In genomic region chr11:119916102-119916790, GRCm38 (mm10) we compare ENCODE assay signal across 8 mouse cellular contexts. TPM values are rescaled to one million over a fixed set of nuclear protein-coding genes. Genes with fewer than 3 reads are reported as not detected.
DNase-seq lines count a peak whose midpoint lies in the region; ATAC-seq and TF ChIP-seq lines count a peak whose summit lies in the region.

No protein-coding gene starts in this region.

- no peaks in the 10 kb centered on the region for H3K9me3 ChIP-seq in heart, embryonic 13.5 days
- no peaks in the 10 kb centered on the region for H3K9me3 ChIP-seq in limb, embryonic 12.5 days
- H3K9me3 ChIP-seq in stomach, embryonic 16.5 days (replicated peaks; ENCODE audit: control insufficient read depth, low read length): no peaks in the 10 kb centered on the region
- H3K9me3 ChIP-seq in hindbrain, embryonic 14.5 days (ENCODE audit: control insufficient read depth, low read length): no peaks in the 10 kb centered on the region

- peaks cover 47% of the 10 kb centered on the region for H3K36me3 ChIP-seq in heart, embryonic 13.5 days
- peaks cover 56% of the 10 kb centered on the region for H3K36me3 ChIP-seq in limb, embryonic 12.5 days
- peaks cover 22% of the 10 kb centered on the region; the same call in 1 of the 2 replicates for H3K36me3 ChIP-seq in stomach, embryonic 16.5 days (ENCODE audit: control insufficient read depth, insufficient read depth, low read length)
- peaks cover 44% of the 10 kb centered on the region for H3K36me3 ChIP-seq in hindbrain, embryonic 14.5 days (replicated peaks; ENCODE audit: control insufficient read depth, insufficient read depth)

- 74% methylated on average over 15 of the region's 15 CpGs for WGBS in heart, embryonic 13.5 days
- 88% methylated on average over 15 of the region's 15 CpGs for WGBS in limb, embryonic 12.5 days
- 73% methylated on average over 15 of the region's 15 CpGs for WGBS in stomach, embryonic 16.5 days
- WGBS in cerebellum, adult 2 months: 72% methylated on average over 15 of the region's 15 CpGs
- WGBS in hindbrain, embryonic 14.5 days: 89% methylated on average over 15 of the region's 15 CpGs

- peak; percentile 33 for DNase-seq in urinary bladder, postnatal 25 days (ENCODE audit: low spot score)
- DNase-seq in urinary bladder, adult 18-20 months (ENCODE audit: low spot score in 2 of 2): no peak
- DNase-seq in cerebellum, adult 2 months: no peak
- DNase-seq in hindbrain, embryonic 14.5 days (ENCODE audit: low spot score): no peak
- no peak for DNase-seq in layer of hippocampus, adult 9-10 months (ENCODE audit: low spot score)

- TF ChIP-seq CTCF in cerebellum, adult 2 months (IDR thresholded peaks at IDR 0.05; ENCODE audit: borderline replicate concordance, insufficient read depth, low read depth, low read length): no peak

- H3K9ac ChIP-seq in heart, embryonic 13.5 days: peak overlapping the region; percentile 20; the same call in 1 of the 2 replicates
- no peak overlapping the region for H3K9ac ChIP-seq in limb, embryonic 12.5 days (replicated peaks)
- peak overlapping the region; percentile 56 for H3K9ac ChIP-seq in stomach, embryonic 16.5 days (ENCODE audit: low read length)
- H3K9ac ChIP-seq in hindbrain, embryonic 14.5 days: no peak overlapping the region

- ATAC-seq in heart, embryonic 13.5 days (ENCODE audit: extremely low read depth, insufficient number of reproducible peaks, low FRiP score, low TSS enrichment): peak; percentile 5; the same call in 1 of the 2 replicates
- no peak for ATAC-seq in limb, embryonic 12.5 days (ENCODE audit: insufficient number of reproducible peaks, insufficient read depth, low FRiP score, low TSS enrichment, low read depth)
- peak; percentile 32 for ATAC-seq in stomach, embryonic 16.5 days (ENCODE audit: insufficient read depth, low FRiP score)
- no peak for ATAC-seq in hindbrain, embryonic 14.5 days (ENCODE audit: low FRiP score)

- TF ChIP-seq POLR2A in cerebellum, adult 2 months (IDR thresholded peaks at IDR 0.05; ENCODE audit: borderline replicate concordance, insufficient read depth, low read length): no peak

- no peak overlapping the region for H3K4me3 ChIP-seq in heart, embryonic 13.5 days
- peak overlapping the region; percentile 9; the same call in 1 of the 2 replicates for H3K4me3 ChIP-seq in limb, embryonic 12.5 days (replicated peaks)
- no peak overlapping the region for H3K4me3 ChIP-seq in stomach, embryonic 16.5 days (replicated peaks; ENCODE audit: low read length)
- H3K4me3 ChIP-seq in cerebellum, adult 2 months (replicated peaks; ENCODE audit: insufficient read depth, low read depth, low read length): no peak overlapping the region
- H3K4me3 ChIP-seq in hindbrain, embryonic 14.5 days (replicated peaks; ENCODE audit: low read length): no peak overlapping the region

- peaks cover 38% of the 10 kb centered on the region for H3K4me1 ChIP-seq in heart, embryonic 13.5 days
- H3K4me1 ChIP-seq in limb, embryonic 12.5 days (replicated peaks): peaks cover 30% of the 10 kb centered on the region
- peaks cover 30% of the 10 kb centered on the region for H3K4me1 ChIP-seq in stomach, embryonic 16.5 days (ENCODE audit: control insufficient read depth, insufficient read depth, low read length)
- H3K4me1 ChIP-seq in cerebellum, adult 2 months (ENCODE audit: control insufficient read depth, insufficient read depth, low read length): peaks cover 17% of the 10 kb centered on the region; the same call in 1 of the 2 replicates
- H3K4me1 ChIP-seq in hindbrain, embryonic 14.5 days (replicated peaks; ENCODE audit: control insufficient read depth, insufficient read depth, low read length): peaks cover 26% of the 10 kb centered on the region

- peak overlapping the region; percentile 98; the same call in 1 of the 2 replicates for H3K4me2 ChIP-seq in heart, embryonic 13.5 days
- 0 out of 2 replicates have a peak overlapping the region, but pooled peaks have one; percentile 91 for H3K4me2 ChIP-seq in limb, embryonic 12.5 days
- peak overlapping the region; percentile 64; the same call in 1 of the 2 replicates for H3K4me2 ChIP-seq in stomach, embryonic 16.5 days (ENCODE audit: low read depth, low read length)
- H3K4me2 ChIP-seq in hindbrain, embryonic 14.5 days (replicated peaks): no peak overlapping the region

- no peaks in the 10 kb centered on the region for H3K27me3 ChIP-seq in heart, embryonic 13.5 days (replicated peaks)
- H3K27me3 ChIP-seq in limb, embryonic 12.5 days: no peaks in the 10 kb centered on the region
- H3K27me3 ChIP-seq in stomach, embryonic 16.5 days (ENCODE audit: control insufficient read depth, insufficient read depth, low read length): no peaks in the 10 kb centered on the region
- H3K27me3 ChIP-seq in cerebellum, adult 2 months (ENCODE audit: control insufficient read depth, insufficient read depth, low read length): no peaks in the 10 kb centered on the region
- no peaks in the 10 kb centered on the region for H3K27me3 ChIP-seq in hindbrain, embryonic 14.5 days (ENCODE audit: control insufficient read depth, insufficient read depth, low read length)

- H3K27ac ChIP-seq in heart, embryonic 13.5 days (replicated peaks): peak overlapping the region; percentile 73
- H3K27ac ChIP-seq in limb, embryonic 12.5 days: no peak overlapping the region
- H3K27ac ChIP-seq in stomach, embryonic 16.5 days (ENCODE audit: low read length): peak overlapping the region; percentile 75
- no peak overlapping the region for H3K27ac ChIP-seq in cerebellum, adult 2 months (ENCODE audit: insufficient read depth, low read length)
- no peak overlapping the region for H3K27ac ChIP-seq in hindbrain, embryonic 14.5 days

RNA-seq across cellular contexts. Expression of gene Chmp6, which starts 3.0 kb away (rescaled TPM):
- 68.4 and 71.2 TPM in 2 replicates for polyA plus RNA-seq in heart, embryonic 13.5 days (2015; fragmentation: Nextera tagmentation; extraction: Ambion mirVana)
- polyA plus RNA-seq in limb, embryonic 12.5 days (2016; fragmentation: Nextera tagmentation; extraction: Ambion mirVana): 105 and 115 TPM in 2 replicates
- 80.1 and 82.0 TPM in 2 replicates for polyA plus RNA-seq in stomach, embryonic 16.5 days (2015; fragmentation: Nextera tagmentation; extraction: Ambion mirVana)
- polyA plus RNA-seq in cerebellum, adult 2 months (2012; rRNA removed): 41.9 and 43.9 TPM in 2 replicates
- 91.1 and 95.5 TPM in 2 replicates for polyA plus RNA-seq in hindbrain, embryonic 14.5 days (2014; fragmentation: Nextera tagmentation; extraction: Ambion mirVana)

RNA-seq across cellular contexts. Expression of gene Baiap2, which starts 26.3 kb away (rescaled TPM):
- 12.3 and 12.4 TPM in 2 replicates for polyA plus RNA-seq in heart, embryonic 13.5 days (2015; fragmentation: Nextera tagmentation; extraction: Ambion mirVana)
- 17.0 and 17.5 TPM in 2 replicates for polyA plus RNA-seq in limb, embryonic 12.5 days (2016; fragmentation: Nextera tagmentation; extraction: Ambion mirVana)
- polyA plus RNA-seq in stomach, embryonic 16.5 days (2015; fragmentation: Nextera tagmentation; extraction: Ambion mirVana): 41.4 and 52.6 TPM in 2 replicates
- 116 and 141 TPM in 2 replicates for polyA plus RNA-seq in cerebellum, adult 2 months (2012; rRNA removed)
- 13.7 and 14.4 TPM in 2 replicates for polyA plus RNA-seq in hindbrain, embryonic 14.5 days (2014; fragmentation: Nextera tagmentation; extraction: Ambion mirVana)

Comparison
In these comparisons a context has a peak if more than half of its experiments do, and no peak if none do; other contexts are left out.
1. ATAC-seq: peak in heart, embryonic 13.5 days (single experiment) and stomach, embryonic 16.5 days (single experiment); none in limb, embryonic 12.5 days (single experiment) and hindbrain, embryonic 14.5 days (single experiment).
2. H3K27ac ChIP-seq: peak in heart, embryonic 13.5 days (single experiment) and stomach, embryonic 16.5 days (single experiment); none in limb, embryonic 12.5 days (single experiment), cerebellum, adult 2 months (single experiment) and hindbrain, embryonic 14.5 days (single experiment).
3. H3K9ac ChIP-seq: peak in heart, embryonic 13.5 days (single experiment) and stomach, embryonic 16.5 days (single experiment); none in limb, embryonic 12.5 days (single experiment) and hindbrain, embryonic 14.5 days (single experiment).